Mouse (Mus musculus): ENCODE results near the gene Tnks1bp1.

DNA sequence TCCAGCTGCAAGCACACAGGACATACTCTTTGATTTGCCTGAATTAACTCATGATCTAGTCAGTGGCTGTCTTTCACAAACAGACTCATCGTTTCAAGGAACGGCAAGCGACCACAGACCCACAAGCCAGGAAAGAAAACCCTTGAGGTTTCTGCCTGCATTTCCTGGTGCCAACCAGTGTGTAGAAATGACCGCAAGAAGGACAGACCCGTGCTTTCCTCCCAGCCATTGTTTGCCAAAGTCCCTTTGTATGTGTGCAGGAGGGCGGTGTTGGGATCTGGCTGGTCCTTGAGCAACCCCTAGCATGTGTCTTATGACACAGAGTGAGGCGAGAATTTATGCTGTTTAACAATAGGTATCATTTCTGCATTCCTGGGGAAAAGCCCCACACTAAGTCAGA is 13.7 kb upstream of the Tnks1bp1 start:
- no peak for TF ChIP-seq POLR2A (IDR thresholded peaks at IDR 0.05; ENCODE audit: borderline replicate concordance, control insufficient read depth, low read depth, low read length)
- TF ChIP-seq CTCF (IDR thresholded peaks at IDR 0.05; ENCODE audit: control insufficient read depth, insufficient read depth, low read length), result no peak
